Mouse (Mus musculus) gastrocnemius, postnatal 14 days (tissue): ENCODE measurements around the gene Eogt. TPM values are rescaled to one million over a fixed set of nuclear protein-coding genes. Genes with fewer than 3 reads are reported as not detected.
A peak's percentile ranks its signal among the peaks of the same experiment; 100 is the strongest.

Source experiments
- DNase-seq: peaks from one replicate; pipeline ENCODE4 v3.0.0; 2021; ENCODE audit warnings: mixed read lengths
- intact Hi-C: fragments of 180-260 bp; cut with DNase I; formaldehyde crosslinking; loops from one replicate; pipeline ENCODE4 v1.15.1; 2025; ENCODE audit warnings: low total_unique reads
- total RNA-seq, 2 experiments: library from RNA; stranded (reverse); gene quantifications; 2 replicates each; pipeline ENCODE4 v1.2.3; 2021

Gene Eogt
- total RNA-seq, 2 experiments from 2014 or later, result 5.3 to 7.8 TPM

DNA sequence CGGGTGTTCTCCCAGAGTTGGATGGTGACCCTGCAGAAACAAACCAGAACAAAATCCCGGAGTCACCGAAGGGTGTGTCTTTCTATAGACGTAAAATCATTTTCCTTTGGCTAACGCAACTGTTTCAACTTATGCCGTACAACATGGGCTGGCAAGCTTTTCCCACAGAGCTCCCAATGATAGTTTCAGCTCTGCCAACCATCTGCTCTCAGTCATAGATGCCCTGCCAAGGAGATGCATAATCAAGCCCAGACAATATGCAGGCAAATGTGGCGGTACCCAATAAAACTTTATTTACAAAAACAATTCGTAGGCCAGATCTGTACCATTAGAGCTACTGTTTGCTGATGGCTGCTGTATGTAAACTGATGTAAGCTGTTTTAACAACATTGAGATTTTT lies 36.8 kb downstream of the Eogt start:
- DNase-seq, result no peak

DNA sequence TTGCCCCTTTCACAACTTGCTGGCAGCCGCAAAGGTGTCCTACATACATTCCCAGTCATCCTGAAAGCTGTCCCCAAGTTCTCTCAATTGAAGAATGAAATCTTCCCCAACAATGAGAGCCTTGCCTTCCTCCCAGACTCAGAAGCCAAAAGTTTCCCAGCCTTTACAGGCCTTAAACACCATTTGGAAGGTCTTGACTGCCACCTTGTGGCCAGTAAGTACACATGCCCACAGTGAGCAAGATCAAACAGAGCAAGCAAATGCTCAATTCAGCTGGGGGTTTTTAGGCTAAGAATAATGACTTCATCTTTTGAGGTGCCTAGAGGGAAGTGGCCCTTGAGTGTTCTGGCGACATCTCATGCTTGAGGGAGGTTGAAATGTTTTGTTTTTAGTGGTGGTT lies 42.2 kb downstream of the Eogt start:
- intact Hi-C loops, result loop anchor here (10.0 kb wide), 1 partner anchor 72 kb away; no protein-coding TSS in a partner anchor
- DNase-seq, result peak; percentile 19

More for the DNA sequence above, 36.8 kb downstream of the Eogt start:
- intact Hi-C loops, result no loop called here

DNA sequence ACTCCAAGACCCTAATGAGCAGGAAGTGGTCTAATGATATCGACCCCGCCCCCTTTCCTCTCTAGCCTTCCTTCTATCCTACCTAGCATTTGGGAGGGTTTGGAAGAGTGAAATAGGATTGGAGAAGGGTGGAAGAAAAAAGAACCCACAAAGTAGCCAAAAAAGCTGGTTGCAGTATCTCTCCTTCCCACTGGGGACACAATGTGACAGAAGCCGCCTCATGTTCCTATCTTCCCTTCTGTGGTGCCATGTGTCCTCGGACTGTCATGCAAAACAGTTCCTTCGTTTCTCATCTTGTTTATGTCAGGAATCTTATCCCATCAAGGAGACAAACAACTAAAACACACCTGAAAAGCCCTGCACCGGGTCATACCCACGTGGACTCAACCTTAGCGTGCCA lies 42.9 kb downstream of the Eogt start:
- DNase-seq, result no peak
- intact Hi-C loops, result loop anchor here (10.0 kb wide), 1 partner anchor 71 kb away; no protein-coding TSS in a partner anchor

DNA sequence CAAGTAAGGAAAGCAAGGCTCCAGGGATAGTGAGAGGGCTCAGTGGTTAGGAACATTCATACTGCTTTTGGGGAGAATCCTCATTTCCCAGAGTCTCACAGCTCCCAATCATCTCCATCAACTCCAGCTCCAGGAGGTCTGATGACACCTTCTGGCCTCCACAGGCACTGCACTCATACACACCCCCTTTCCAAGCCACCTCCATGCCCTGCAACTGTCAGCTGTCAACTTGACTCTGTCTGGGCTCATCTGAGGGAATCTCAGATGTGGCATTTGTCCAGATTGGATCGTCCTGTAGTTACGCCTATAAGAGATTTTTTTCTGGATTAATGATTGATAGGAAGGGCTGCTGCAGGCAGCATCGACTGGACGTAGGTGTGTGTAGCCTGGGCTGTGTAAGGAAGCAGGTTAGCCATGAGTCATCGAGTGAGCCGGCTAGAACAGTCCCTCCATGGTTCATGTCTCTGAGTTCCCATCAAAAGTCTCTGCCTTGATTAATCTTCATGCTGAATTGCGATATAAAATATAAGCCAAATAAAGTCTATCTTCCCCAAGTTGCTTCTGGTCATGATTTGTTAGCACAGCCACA lies 44.6 kb downstream of the Eogt start:
- intact Hi-C loops, result loop anchor here (10.0 kb wide), 1 partner anchor 70 kb away; no protein-coding TSS in a partner anchor
- DNase-seq, result no peak

DNA sequence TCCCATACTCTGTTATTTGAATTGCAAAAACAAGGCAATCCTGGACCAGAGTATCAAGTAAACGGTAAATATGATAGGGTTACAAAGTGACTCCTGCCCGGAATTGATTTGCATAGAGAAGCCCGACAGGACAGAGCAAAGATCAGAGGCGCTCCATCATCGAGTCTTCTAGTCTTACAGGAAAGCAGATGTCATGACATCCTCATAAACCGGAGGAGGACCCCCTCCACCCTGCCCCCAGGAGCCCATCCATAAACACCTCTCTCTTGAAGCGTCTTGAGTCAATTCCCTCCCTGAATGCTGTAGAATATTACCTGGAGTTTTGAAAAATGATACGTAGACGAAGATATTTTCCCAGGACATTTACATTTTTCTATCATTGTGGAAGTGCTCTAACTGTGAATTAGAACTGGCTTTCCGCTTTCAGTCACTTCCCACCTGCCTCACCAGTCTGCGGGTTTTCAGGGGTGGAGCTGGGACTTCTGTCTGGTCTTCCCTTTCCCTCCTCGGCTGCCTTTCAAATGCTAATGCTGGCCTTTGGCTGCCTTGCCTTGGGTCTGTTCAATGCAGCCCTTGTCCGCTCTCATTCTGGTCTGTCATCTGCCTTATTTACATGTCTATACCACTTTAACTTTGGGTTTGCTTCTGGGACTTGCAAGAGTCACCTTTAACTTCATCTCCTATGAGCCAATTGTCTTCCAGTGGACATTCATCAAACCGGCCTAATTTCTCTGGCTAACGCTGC lies 46.9 kb downstream of the Eogt start:
- intact Hi-C loops, result loop anchor here (10.0 kb wide), 1 partner anchor 67 kb away; no protein-coding TSS in a partner anchor

DNA sequence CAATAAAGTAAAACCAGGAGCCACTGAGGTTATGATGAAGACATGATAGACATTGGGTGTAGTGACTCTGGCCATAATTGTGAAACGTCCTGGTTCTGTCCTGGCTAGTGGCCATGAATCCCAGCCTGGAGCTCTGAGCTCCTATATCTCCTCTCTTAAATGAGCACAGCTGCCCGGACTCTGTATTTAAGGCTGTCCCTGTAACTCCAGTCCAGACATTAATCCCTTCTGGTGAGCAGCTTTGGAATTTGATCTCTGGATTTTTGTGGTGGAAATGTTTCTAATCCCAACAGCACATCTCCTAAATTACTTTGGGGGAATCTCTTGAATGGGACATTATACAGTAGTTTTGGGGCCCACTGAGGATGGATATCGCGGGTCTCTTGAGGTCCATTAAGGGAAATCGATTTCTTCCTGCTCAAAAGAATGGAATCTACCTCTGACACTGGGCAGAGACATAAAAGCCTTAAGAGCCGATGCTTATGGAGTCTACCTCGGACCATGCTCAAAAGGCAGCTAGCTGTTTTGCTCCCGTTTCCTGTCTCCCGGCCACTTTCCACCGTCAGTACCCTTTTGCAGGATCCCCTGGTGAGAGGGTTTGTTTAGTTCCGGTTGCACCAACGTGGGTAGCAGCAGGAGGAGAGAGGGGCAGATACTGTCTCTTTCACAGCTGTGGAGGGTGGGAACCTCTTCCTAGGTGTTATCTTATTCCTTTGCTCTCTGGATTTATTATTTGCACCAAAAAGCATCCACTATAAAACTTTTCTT lies 47.6 kb downstream of the Eogt start:
- DNase-seq, result no peak
- intact Hi-C loops, result loop anchor here (10.0 kb wide), 1 partner anchor 67 kb away; no protein-coding TSS in a partner anchor

More for the DNA sequence above, 46.9 kb downstream of the Eogt start:
- DNase-seq, result no peak

DNA sequence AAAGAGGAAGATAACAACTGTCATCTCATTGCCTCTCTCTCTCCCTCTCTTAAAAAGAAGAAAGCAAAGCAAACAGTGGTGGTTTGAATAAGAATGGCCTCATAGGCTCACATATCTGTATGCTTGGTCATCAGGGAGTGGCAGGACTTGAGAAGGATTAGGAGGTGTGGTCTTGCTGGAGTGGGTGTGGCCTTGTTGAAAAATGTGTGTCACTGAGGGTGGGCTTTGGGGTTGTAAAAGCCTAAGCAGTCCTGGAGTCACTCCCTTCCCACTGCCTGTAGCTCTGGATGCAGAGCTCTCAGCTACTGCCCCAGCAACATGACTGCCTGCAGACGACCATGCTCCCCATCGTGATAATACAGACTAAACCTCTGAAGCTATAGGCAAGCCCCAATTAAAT lies 66.6 kb downstream of the Eogt start:
- no peak for DNase-seq

DNA sequence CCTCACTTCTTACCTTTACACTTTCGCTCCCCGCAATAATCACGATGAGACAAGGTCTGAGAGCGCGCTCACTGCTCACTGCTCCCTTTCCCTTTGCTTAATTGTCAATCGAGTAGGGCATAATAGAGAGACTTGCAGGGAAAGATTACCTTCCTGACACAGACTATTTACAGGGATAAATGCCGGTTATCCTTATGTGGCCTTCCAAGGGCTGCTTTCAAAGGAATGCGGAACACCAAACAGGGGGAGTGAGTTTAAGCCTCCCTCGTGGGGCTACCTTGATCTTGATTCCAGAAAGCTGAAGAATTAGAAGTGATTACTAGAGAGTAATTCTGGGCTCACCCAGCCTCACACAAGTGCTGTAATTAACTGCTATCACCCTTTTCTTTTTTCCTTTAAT lies 69.0 kb downstream of the Eogt start:
- intact Hi-C loops, result no loop called here
- no peak for DNase-seq

More for the DNA sequence above, 66.6 kb downstream of the Eogt start:
- intact Hi-C loops, result no loop called here

DNA sequence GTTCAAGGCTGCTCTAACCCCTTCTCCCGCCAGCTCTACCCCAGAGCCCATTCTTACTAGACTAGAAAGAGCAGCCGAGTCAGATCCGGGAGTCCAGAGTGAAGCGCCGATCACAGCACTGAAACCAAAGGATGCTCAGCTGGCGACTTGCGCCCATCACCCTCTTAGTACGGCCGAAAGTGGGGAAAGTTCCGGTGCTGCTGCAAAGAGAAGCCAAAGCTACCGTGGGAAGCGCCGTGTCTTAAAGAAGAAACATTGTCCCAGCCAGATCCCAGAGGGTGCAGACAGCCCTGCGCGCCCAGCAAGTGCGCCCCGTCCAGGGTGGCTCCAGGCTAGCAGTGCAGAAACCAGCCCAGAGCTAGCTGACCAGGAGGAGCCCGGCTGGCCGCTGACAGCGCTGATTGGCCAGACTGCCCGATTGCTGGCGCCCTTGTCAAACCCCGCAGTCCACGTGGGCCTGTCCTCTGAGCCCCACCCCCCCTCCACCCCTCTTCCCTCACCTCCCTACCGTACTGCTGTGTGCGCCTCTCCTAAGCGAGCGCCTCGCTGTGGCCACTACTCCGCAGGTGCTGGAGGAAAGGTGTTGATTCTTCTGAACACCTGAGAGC lies 88.8 kb downstream of the Eogt start, which contains the start of gene Fam19a4:
TSS of gene Fam19a4 (minus strand) at position 340 of the 608 bp plus-strand sequence.
- no peak for DNase-seq
- intact Hi-C loops, result no loop called here

Other genes starting within 250 kb of the Eogt start
- gene Fam19a4, start 88.8 kb downstream of the Eogt start, total RNA-seq, result under 1 TPM; 0.09 to 0.31 TPM
- 10 to 100 TPM; 24.8 to 26.3 TPM for gene Tmf1, start 29.9 kb upstream of the Eogt start, total RNA-seq
- 10 to 100 TPM; 41.3 to 44.6 TPM for gene Uba3, start 56.5 kb upstream of the Eogt start, total RNA-seq
- gene Arl6ip5, start 61.5 kb upstream of the Eogt start, total RNA-seq, result 100 to 1,000 TPM; 186 to 210 TPM
- 100 to 1,000 TPM; 106 to 144 TPM for gene Lmod3, start 103.6 kb upstream of the Eogt start, total RNA-seq